Mouse (Mus musculus): ENCODE results near the gene Colgalt2.
A peak's percentile ranks its signal among the peaks of the same experiment; 100 is the strongest.

The Colgalt2 gene

DNA sequence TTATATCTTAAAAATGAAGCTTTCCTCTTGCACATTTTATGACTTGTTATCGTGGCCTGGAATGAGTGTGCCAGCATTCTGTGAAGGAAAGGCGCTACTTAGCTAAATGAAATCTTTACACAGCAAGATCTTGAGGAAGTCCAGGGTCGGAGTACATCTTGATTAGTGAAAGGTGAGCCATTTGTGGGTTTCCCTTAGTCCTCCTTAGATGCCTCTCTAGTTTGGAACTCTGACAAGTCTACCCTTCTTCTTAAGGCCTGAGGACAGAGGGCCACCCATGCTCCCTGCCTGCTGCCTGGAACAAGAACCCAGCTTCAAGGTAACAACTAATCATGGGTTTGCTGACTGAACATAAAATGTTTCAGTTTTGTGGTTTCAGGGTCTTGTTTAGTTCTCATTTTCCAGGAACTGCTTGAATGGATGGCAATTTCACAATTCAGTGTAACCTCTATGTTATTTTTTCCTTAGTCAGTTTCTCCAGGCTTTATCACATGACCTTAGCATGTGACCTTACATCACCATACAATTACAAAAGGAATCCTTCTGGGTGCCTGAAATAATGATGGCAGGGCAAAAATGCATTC is 140.8 kb downstream of the Colgalt2 start:
- no peak for DNase-seq

DNA sequence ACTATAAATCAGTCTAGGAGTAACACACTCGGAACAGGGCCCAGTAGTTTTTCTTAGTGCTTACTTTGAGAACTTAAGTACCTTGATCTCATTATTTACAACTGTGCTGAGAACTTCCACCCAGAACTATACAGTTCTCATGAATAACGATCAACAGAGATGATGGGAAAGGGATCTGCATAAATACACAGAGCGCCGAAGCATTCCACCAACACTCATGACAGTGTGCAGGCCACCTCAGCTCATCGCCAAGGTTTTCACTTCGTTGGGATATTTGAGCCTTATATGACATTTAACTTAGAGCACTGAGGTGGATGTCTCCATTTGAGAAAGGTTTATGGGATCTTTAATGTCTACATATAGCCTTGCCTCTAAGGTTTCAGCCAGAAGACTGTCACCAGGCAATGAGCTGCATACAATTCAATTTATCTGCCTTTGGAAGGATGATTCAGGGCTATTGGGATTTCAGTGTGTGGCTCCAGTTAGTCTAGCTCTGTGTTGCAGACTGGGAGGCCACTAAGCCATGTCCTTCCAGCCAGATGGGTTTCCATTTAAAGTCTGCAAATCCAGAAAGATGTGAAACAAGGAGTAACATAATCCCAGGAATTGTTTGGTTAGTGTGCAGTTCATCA is 143.2 kb downstream of the Colgalt2 start:
- no peak for DNase-seq

DNA sequence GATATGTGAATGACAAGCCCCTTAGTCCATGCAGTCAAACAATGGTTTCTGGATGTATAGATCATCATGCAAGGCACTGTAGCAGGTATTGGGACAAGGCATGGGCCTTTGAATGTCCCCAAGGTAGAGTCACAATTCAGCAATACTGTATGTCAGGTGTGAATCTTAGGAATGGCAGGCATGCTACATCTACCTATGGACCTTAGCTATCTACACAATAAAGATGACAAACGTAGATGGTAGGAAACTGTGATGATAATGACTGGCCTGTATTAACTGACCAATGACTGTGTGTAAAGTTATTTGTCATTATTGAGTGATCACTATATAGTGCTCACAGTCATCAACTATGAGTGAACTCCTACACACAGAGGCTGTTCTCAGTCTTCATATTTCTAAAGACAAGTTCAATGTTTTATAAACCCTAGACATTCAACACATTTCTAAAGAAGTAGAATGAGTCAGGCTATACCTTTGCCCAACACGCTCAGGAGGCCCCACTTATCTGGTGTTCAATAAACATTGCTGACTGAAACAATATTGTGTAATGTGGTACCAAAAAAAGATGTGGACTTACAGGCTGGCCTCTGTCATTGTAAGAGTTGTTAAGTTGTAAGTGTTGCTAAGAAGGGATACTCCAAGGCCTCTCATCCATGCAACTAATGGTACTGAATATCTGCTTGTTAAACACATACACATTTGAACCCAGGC is 144.0 kb downstream of the Colgalt2 start:
- DNase-seq: no peak

DNA sequence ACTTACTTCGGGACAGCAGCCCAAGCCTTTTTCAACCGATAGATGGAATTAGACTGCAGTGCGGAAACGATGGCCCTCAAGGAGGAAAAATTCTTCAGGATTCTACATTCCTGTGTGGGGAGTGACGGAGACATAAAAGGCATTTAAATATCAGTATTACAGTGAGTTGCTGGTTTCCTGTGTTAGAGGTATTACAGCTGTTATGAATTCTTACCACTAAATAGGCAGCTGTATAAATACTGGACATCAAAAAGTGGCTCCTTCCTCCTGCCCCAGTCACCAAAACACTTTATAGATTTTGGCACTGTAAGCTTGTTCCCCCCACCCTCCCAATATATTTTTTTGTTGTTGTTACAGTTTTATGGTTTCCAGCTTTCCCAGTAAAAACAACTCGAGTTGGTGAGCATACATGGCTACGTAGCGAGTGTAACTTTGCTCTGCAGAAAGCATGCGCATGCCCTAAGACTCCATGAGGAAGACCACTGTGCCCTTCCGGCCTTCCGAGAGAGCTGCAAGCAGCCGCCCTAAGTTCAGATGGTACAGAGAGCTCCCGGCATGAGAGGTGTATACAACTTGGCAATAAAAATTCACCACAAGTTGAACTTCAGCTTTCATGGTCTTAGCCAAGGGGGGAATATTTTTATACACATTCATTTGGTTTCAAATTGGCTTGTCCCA is 149.6 kb downstream of the Colgalt2 start:
- no peak for DNase-seq

DNA sequence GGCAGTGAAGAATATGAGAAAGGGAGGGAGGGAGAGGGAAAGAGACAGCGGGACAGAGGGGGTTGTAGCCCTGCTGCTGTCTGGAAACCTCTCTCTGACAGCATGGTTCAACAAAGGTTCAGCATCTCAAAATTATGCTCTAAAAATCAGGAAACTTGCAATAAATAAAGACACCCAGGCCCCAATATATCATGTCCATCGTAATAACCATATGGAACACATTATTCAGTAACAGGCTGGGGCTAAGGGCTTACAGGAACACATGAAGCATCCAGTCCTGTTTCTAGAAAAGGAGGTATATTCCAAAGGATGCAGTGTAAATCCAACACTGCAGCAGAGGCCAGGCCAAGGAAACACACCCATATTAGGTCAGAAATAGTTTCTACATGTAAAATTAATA is 150.9 kb downstream of the Colgalt2 start:
- DNase-seq: no peak

DNA sequence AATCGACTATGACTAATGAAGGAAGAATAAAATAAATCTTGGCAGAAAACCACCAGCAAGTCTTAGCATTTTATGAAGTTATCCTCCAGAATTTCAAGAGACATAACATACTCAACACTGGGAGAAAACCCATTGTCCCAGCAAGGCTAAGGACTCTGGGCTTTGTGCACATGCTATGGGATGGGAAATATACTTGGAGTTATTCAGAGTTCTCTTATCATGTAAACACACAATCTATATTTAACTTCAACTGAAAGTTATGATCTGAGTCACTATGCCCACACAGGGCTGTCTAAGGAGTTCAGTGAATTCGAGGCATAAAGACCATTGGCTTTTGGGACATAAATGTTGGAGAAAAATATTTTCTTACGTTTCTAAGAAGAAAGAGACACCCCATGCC is 151.3 kb downstream of the Colgalt2 start:
- no peak for DNase-seq

DNA sequence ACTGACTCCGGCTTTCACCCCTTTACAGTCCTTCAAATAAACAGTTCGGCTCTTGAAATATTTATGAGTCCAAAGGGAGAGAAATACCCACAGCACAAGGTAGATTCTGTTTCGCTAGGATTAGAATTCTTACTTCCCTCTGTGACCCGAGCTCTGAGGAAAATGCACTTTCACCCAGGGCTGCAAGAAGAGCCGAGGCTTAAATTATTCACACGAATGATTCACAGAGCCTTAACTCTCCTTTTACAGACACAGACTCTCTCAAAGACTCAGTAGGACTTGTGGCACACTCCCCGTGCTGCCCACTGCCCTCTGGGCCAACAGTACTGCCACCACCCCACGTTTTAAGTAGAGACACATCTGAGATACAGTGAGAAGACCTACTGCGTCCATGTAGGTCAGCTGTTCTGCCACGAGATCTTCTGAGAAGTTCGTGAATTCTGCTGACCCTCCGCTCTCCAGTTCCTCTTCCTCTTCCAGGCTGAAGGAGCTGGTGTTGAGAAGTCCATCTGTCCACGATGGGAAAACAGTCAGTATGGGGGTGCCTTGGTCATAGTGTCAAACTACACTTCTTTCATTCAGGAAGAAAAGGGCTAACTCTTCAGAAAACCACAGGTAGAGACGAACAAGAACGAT is 154.4 kb downstream of the Colgalt2 start:
- peak; percentile 55 for DNase-seq

DNA sequence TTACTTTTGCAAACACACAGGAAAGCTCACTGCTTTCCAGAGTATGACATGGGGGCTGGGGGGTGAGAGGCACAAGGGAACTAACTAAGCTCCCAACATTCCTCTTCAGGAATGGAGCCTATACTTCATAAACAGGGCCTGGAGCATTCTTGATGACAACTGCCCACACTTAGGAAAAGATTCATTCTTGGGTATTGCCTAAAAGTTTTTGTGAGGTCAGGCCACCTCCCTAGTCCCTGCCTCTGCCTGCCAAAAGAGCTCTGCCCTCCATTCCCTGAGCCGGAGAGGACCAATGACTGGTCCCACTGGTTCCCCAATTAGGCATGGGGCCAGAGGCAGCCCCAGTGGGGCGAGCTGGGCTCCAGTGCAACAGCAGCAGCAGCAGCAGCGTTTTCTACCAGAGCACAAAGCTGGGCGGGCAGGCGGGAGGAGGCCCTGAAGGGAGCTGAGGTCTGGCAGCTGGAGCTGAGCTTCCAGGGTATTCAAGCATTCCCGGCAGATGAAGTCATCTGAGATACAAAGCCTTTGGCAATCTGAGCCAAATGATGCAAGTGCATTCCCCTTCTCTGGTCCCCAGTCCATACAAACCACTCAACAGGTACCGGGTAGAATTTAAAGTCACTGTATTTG is 156.4 kb downstream of the Colgalt2 start:
- DNase-seq: peak; percentile 71

DNA sequence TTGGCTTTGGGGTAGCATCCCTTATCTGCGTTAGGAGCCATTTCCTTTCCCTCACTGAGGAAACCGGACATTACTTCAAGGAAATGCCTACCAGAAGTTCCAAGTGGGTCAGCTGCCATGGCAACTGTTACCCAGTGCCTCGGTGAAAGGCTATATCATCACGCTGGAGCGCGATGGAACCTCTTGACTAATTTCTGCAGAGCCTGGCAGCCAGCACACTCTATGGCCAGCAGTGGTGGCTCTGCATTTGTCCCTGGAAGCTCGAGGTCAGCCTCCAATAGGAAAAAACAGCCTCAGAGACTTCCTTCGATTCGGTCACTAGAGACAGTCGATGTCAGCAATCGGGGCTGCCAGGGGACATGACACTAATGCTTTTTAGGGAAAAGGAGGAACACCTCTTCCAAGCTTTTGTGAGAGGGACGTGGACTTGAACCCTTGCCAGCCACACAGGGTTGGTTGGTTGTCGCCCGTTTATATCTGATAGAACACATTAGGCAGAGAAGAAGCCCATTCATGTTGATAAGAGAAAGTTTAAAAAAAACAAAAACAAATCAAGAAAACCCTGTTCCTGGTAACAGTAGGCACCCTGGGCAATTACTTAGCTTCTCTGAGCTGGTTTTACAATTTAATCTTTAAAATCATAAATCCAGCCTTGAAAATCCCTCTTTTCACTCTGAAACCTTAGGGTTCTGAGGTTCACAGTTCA is 157.1 kb downstream of the Colgalt2 start:
- no peak for DNase-seq

Data from layer of hippocampus, adult 9-11 months (tissue).